Mouse (Mus musculus): ENCODE results near the gene Gm28038. TPM values are rescaled to one million over a fixed set of nuclear protein-coding genes. Genes with fewer than 3 reads are reported as not detected.

The Gm28038 gene
- polyA plus RNA-seq, 1 experiment = 3.5 TPM

GRCm38 (mm10) chr2:30262840-30263441, 17.9 kb upstream of the Gm28038 start:
- no peak overlapping the region for H3K27ac ChIP-seq (ENCODE audit: insufficient read depth, low read depth, low read length)
- H3K4me1 ChIP-seq (ENCODE audit: control insufficient read depth, insufficient read depth, low read length) = peaks cover 50% of the 10 kb centered on the region
- TF ChIP-seq POLR2A (IDR thresholded peaks at IDR 0.05; ENCODE audit: borderline replicate concordance, low read depth, low read length) (no peak), CTCF (IDR thresholded peaks at IDR 0.05; ENCODE audit: low read depth, low read length) (no peak)
- no peak overlapping the region for H3K4me3 ChIP-seq (ENCODE audit: insufficient read depth, low read length)

- Histone ChIP-seq H3K4me3 (ENCODE audit: insufficient read depth, low read length) (no peak overlapping the region), H3K27ac (ENCODE audit: insufficient read depth, low read depth, low read length) (no peak overlapping the region), H3K4me1 (ENCODE audit: control insufficient read depth, insufficient read depth, low read length) (peaks cover 50% of the 10 kb centered on the region)
- TF ChIP-seq POLR2A (IDR thresholded peaks at IDR 0.05; ENCODE audit: borderline replicate concordance, low read depth, low read length) (no peak), CTCF (IDR thresholded peaks at IDR 0.05; ENCODE audit: low read depth, low read length) (no peak)
These were observed 17.0 kb upstream of the Gm28038 start for GRCm38 (mm10) chr2:30263811-30264210.

- Histone ChIP-seq H3K4me3 (ENCODE audit: insufficient read depth, low read length) (no peak overlapping the region), H3K27ac (ENCODE audit: insufficient read depth, low read depth, low read length) (peak overlapping the region; percentile 86), H3K4me1 (ENCODE audit: control insufficient read depth, insufficient read depth, low read length) (peaks cover 51% of the 10 kb centered on the region)
- TF ChIP-seq POLR2A (IDR thresholded peaks at IDR 0.05; ENCODE audit: borderline replicate concordance, low read depth, low read length) (no peak), CTCF (IDR thresholded peaks at IDR 0.05; ENCODE audit: low read depth, low read length) (no peak)
These were observed 15.9 kb upstream of the Gm28038 start for GRCm38 (mm10) chr2:30264671-30265519.

- Histone ChIP-seq H3K4me3 (ENCODE audit: insufficient read depth, low read length) (peak within 1 kb of the TSS; percentile 3; the same call in 1 of the 2 replicates), H3K4me1 (ENCODE audit: control insufficient read depth, insufficient read depth, low read length) (peaks cover 50% of the 10 kb centered on the region), H3K27ac (ENCODE audit: insufficient read depth, low read depth, low read length) (peak within 1 kb of the TSS; percentile 86)
- TF ChIP-seq CTCF (IDR thresholded peaks at IDR 0.05; ENCODE audit: low read depth, low read length) = no peak
- no peak for TF ChIP-seq POLR2A (IDR thresholded peaks at IDR 0.05; ENCODE audit: borderline replicate concordance, low read depth, low read length)
These were observed 15.0 kb upstream of the Gm28038 start, which contains the start of gene Phyhd1 for GRCm38 (mm10) chr2:30265767-30266253. TSS of gene Phyhd1 (plus strand) at chr2:30266203.

GRCm38 (mm10) chr2:30266392-30266941, 14.4 kb upstream of the Gm28038 start:
- Histone ChIP-seq H3K4me1 (ENCODE audit: control insufficient read depth, insufficient read depth, low read length) (peaks cover 50% of the 10 kb centered on the region), H3K4me3 (ENCODE audit: insufficient read depth, low read length) (peak overlapping the region; percentile 3; the same call in 1 of the 2 replicates), H3K27ac (ENCODE audit: insufficient read depth, low read depth, low read length) (peak overlapping the region; percentile 86)
- TF ChIP-seq POLR2A (IDR thresholded peaks at IDR 0.05; ENCODE audit: borderline replicate concordance, low read depth, low read length) (no peak), CTCF (IDR thresholded peaks at IDR 0.05; ENCODE audit: low read depth, low read length) (no peak; the same call in 1 of the 2 replicates)

GRCm38 (mm10) chr2:30267466-30267865, 13.4 kb upstream of the Gm28038 start:
- Histone ChIP-seq H3K27ac (ENCODE audit: insufficient read depth, low read depth, low read length) (no peak overlapping the region), H3K4me3 (ENCODE audit: insufficient read depth, low read length) (no peak overlapping the region), H3K4me1 (ENCODE audit: control insufficient read depth, insufficient read depth, low read length) (peaks cover 50% of the 10 kb centered on the region)
- TF ChIP-seq CTCF (IDR thresholded peaks at IDR 0.05; ENCODE audit: low read depth, low read length) = no peak
- no peak for TF ChIP-seq POLR2A (IDR thresholded peaks at IDR 0.05; ENCODE audit: borderline replicate concordance, low read depth, low read length)

GRCm38 (mm10) chr2:30268371-30268770, 12.5 kb upstream of the Gm28038 start:
- TF ChIP-seq POLR2A (IDR thresholded peaks at IDR 0.05; ENCODE audit: borderline replicate concordance, low read depth, low read length) (no peak), CTCF (IDR thresholded peaks at IDR 0.05; ENCODE audit: low read depth, low read length) (no peak)
- Histone ChIP-seq H3K27ac (ENCODE audit: insufficient read depth, low read depth, low read length) (peak overlapping the region; percentile 58), H3K4me3 (ENCODE audit: insufficient read depth, low read length) (no peak overlapping the region), H3K4me1 (ENCODE audit: control insufficient read depth, insufficient read depth, low read length) (peaks cover 50% of the 10 kb centered on the region)

GRCm38 (mm10) chr2:30269241-30269990, 11.4 kb upstream of the Gm28038 start:
- no peak overlapping the region for H3K4me3 ChIP-seq (ENCODE audit: insufficient read depth, low read length)
- peaks cover 50% of the 10 kb centered on the region for H3K4me1 ChIP-seq (ENCODE audit: control insufficient read depth, insufficient read depth, low read length)
- peak overlapping the region; percentile 58 for H3K27ac ChIP-seq (ENCODE audit: insufficient read depth, low read depth, low read length)
- no peak for TF ChIP-seq CTCF (IDR thresholded peaks at IDR 0.05; ENCODE audit: low read depth, low read length)
- no peak for TF ChIP-seq POLR2A (IDR thresholded peaks at IDR 0.05; ENCODE audit: borderline replicate concordance, low read depth, low read length)

- Histone ChIP-seq H3K4me1 (ENCODE audit: control insufficient read depth, insufficient read depth, low read length) (peaks cover 48% of the 10 kb centered on the region), H3K4me3 (ENCODE audit: insufficient read depth, low read length) (no peak overlapping the region), H3K27ac (ENCODE audit: insufficient read depth, low read depth, low read length) (peak overlapping the region; percentile 58)
- TF ChIP-seq POLR2A (IDR thresholded peaks at IDR 0.05; ENCODE audit: borderline replicate concordance, low read depth, low read length) = no peak
These were observed 10.7 kb upstream of the Gm28038 start for GRCm38 (mm10) chr2:30270134-30270533.
